Mouse (Mus musculus) lung, postnatal 0 days (tissue): Measurements from ENCODE around the gene Rap1b.

Source experiments
- CTCF ChIP-seq: IDR thresholded peaks from 2 replicates; pipeline ENCODE4 v1.5.1; 2016; ENCODE audit warnings: antibody characterized with exemption, mild to moderate bottlenecking
- EP300 ChIP-seq: IDR thresholded peaks from 2 replicates; pipeline ENCODE4 v1.6.1; 2016; ENCODE audit warnings: antibody characterized with exemption, mild to moderate bottlenecking, control low read depth

DNA sequence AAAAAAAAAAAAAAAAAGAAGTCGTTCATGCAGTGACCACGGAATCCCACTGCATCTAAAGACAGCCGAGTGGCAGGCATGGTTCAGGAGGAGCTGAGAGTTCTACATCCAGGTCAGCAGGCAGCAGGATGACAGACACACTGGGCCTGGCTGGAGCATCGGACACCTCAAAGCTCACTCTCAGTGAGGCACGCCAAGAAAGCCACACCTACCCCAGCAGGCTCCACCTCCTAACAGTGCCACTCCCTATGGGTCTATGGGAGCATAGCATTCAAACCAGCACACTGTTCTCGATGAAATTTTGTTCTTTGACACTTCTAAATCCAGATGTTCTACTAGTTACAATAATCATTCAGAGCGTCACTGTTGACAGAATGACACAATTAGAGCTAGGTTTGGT lies 48.2 kb downstream of the Rap1b start:
- TF ChIP-seq CTCF: no peak
- TF ChIP-seq EP300: no peak
